Mouse (Mus musculus): ENCODE results near the gene Acbd4. TPM values are rescaled to one million over a fixed set of nuclear protein-coding genes. Genes with fewer than 3 reads are reported as not detected.

Acbd4 gene
- polyA plus RNA-seq, 1 experiment = 17.9 TPM

DNA sequence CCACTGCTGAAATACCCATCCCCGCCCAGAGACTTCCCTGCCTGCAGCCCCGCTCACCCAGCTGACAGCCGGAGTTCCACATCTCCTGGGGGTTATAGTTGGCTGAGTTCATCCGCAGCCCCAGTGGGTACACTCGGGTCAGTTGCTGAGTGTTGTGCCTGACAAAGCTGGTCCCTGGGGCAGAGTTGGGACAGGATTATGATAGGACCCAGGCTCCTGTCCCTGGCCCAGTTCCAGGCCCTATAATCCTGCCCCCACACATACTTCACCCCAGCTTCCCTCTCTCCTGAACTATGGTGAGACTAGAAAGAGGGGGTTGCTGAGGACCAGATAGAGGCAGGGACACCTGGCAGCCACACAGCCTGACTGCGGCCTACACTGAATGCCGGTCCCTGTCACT lies 27.8 kb upstream of the Acbd4 start:
- H3K36me3 ChIP-seq (ENCODE audit: control insufficient read depth, insufficient read depth, low read length) = peaks cover 7% of the 10 kb centered on the region
- WGBS = 87% methylated on average over 7 of the region's 7 CpGs
- H3K4me1 ChIP-seq (ENCODE audit: control insufficient read depth, insufficient read depth, insufficient read length) = no peaks in the 10 kb centered on the region
- DNase-seq (ENCODE audit: low read depth in 1 of 2, low spot score in 2 of 2) = no peak
- H3K27ac ChIP-seq (ENCODE audit: insufficient read depth, low read length) = no peak overlapping the region
- H3K27me3 ChIP-seq (ENCODE audit: control insufficient read depth, insufficient read depth, low read length) = no peaks in the 10 kb centered on the region
- TF ChIP-seq CTCF (IDR thresholded peaks at IDR 0.05; ENCODE audit: extremely low read depth, insufficient read depth, insufficient read length, insufficient replicate concordance) (no peak), POLR2A (IDR thresholded peaks at IDR 0.05; ENCODE audit: low read depth, low read length) (no peak)
- H3K4me3 ChIP-seq (ENCODE audit: extremely low read depth, insufficient read depth, insufficient read length) = no peak overlapping the region

DNA sequence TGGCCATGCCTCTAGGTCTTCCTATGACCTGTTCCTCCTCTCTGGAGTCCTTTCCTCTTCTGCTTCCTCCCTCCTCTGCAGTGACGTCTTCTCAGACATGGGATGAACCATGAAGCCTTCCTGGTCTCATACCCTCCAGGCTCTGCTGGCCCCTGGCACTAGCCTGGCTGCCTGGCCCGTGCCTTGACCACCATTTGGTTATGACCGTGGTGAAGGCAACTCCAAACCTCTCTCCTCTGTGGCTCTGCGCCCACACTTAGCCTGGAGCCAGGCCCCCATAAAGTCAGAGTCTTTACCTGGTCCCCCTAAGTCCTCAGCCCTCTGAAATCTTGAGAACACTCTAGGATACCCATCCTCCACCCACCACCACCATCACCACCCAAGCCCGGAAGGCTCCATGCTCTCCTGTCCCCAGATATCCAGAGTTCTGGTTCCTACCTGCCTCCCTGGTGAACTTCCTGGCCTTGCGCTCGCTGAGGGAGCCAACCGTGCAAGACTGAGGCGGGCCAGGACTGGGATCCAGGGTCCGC lies 27.3 kb upstream of the Acbd4 start:
- Histone ChIP-seq H3K27me3 (ENCODE audit: control insufficient read depth, insufficient read depth, low read length) (no peaks in the 10 kb centered on the region), H3K4me3 (ENCODE audit: extremely low read depth, insufficient read depth, insufficient read length) (no peak overlapping the region), H3K4me1 (ENCODE audit: control insufficient read depth, insufficient read depth, insufficient read length) (no peaks in the 10 kb centered on the region), H3K36me3 (ENCODE audit: control insufficient read depth, insufficient read depth, low read length) (peaks cover 2% of the 10 kb centered on the region; the same call in 1 of the 2 replicates), H3K27ac (ENCODE audit: insufficient read depth, low read length) (no peak overlapping the region)
- no peak for DNase-seq (ENCODE audit: low read depth in 1 of 2, low spot score in 2 of 2)
- WGBS = 90% methylated on average over 10 of the region's 10 CpGs
- no peak for TF ChIP-seq CTCF (IDR thresholded peaks at IDR 0.05; ENCODE audit: extremely low read depth, insufficient read depth, insufficient read length, insufficient replicate concordance)
- no peak for TF ChIP-seq POLR2A (IDR thresholded peaks at IDR 0.05; ENCODE audit: low read depth, low read length)

DNA sequence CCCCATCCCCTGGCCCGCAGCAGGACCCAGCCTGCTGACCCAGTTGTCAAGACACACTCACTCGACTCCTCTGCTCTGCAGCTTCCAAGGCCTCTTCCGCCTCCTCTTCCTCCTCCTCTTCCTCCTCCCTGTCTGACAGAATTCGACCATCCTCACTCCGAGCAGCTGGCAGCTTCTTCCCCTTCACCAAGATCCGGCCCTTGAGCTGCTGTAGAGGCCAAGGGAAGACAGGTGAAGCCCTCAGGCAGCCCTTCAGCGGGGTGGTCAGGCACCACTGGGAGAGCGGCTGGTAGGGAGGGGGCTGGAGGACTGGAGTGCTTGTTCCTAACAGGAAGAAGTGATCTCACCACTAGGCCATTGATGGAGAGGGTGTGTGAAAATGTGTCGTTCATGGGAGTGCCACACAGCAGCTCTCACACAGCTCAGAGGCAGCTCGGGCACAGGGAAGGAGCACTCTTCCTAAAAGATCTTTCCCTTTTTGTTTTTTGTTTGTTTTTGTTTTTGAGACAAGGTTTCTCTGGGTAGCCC lies 26.6 kb upstream of the Acbd4 start:
- no peaks in the 10 kb centered on the region for H3K36me3 ChIP-seq (ENCODE audit: control insufficient read depth, insufficient read depth, low read length)
- no peak overlapping the region for H3K4me3 ChIP-seq (ENCODE audit: extremely low read depth, insufficient read depth, insufficient read length)
- TF ChIP-seq POLR2A (IDR thresholded peaks at IDR 0.05; ENCODE audit: low read depth, low read length) = no peak
- no peak for TF ChIP-seq CTCF (IDR thresholded peaks at IDR 0.05; ENCODE audit: extremely low read depth, insufficient read depth, insufficient read length, insufficient replicate concordance)
- H3K27me3 ChIP-seq (ENCODE audit: control insufficient read depth, insufficient read depth, low read length) = no peaks in the 10 kb centered on the region
- H3K4me1 ChIP-seq (ENCODE audit: control insufficient read depth, insufficient read depth, insufficient read length) = no peaks in the 10 kb centered on the region
- WGBS = 60% methylated on average over 10 of the region's 10 CpGs
- no peak overlapping the region for H3K27ac ChIP-seq (ENCODE audit: insufficient read depth, low read length)
- DNase-seq (ENCODE audit: low read depth in 1 of 2, low spot score in 2 of 2) = no peak

DNA sequence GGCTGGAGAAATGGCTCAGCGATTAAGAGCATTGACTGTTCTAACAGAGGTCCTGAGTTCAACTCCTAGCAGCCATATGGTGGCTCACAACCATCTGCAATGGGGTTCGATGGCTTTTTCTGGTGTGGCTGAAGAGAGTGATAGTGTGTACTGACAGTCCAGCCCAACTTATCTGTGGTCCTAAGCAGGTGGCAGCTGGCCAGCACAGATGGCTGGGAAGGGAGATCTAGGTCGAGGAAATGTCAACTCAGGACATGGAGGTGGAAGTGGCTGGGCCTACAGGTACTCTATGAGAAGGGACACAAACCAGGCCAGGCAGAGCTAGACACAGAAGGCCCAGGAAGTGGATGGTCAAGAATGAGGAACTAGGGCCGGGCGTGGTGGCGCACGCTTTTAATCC lies 25.5 kb upstream of the Acbd4 start:
- no peak overlapping the region for H3K27ac ChIP-seq (ENCODE audit: insufficient read depth, low read length)
- no peaks in the 10 kb centered on the region; the same call in 1 of the 2 replicates for H3K27me3 ChIP-seq (ENCODE audit: control insufficient read depth, insufficient read depth, low read length)
- DNase-seq (ENCODE audit: low read depth in 1 of 2, low spot score in 2 of 2) = no peak
- peaks cover 8% of the 10 kb centered on the region for H3K4me1 ChIP-seq (ENCODE audit: control insufficient read depth, insufficient read depth, insufficient read length)
- no peak overlapping the region for H3K4me3 ChIP-seq (ENCODE audit: extremely low read depth, insufficient read depth, insufficient read length)
- TF ChIP-seq POLR2A (IDR thresholded peaks at IDR 0.05; ENCODE audit: low read depth, low read length) (no peak), CTCF (IDR thresholded peaks at IDR 0.05; ENCODE audit: extremely low read depth, insufficient read depth, insufficient read length, insufficient replicate concordance) (no peak)
- 71% methylated on average over 7 of the region's 7 CpGs for WGBS
- no peaks in the 10 kb centered on the region for H3K36me3 ChIP-seq (ENCODE audit: control insufficient read depth, insufficient read depth, low read length)

DNA sequence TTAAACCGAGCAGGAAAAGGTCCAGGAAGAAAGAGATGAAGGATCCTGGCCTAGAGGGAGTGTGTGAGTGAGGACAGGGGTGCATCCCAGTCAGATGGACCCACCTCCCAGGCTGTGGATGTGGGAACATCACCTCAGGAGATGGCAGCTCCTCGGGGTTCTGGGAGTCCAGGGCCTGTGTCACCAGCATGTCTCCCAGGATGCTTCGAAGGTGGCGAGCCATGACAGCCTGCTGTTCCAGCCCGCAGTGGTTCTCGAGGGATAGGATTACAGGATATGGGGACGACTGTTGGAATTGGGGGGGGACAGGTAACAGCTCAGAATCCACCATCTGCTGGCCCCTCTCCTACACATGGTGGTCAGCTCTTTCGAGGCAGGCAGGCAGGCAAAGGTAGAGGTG lies 24.9 kb upstream of the Acbd4 start:
- Histone ChIP-seq H3K36me3 (ENCODE audit: control insufficient read depth, insufficient read depth, low read length) (no peaks in the 10 kb centered on the region), H3K4me1 (ENCODE audit: control insufficient read depth, insufficient read depth, insufficient read length) (peaks cover 8% of the 10 kb centered on the region), H3K4me3 (ENCODE audit: extremely low read depth, insufficient read depth, insufficient read length) (no peak overlapping the region), H3K27me3 (ENCODE audit: control insufficient read depth, insufficient read depth, low read length) (no peaks in the 10 kb centered on the region; the same call in 1 of the 2 replicates), H3K27ac (ENCODE audit: insufficient read depth, low read length) (no peak overlapping the region)
- DNase-seq (ENCODE audit: low read depth in 1 of 2, low spot score in 2 of 2) = no peak
- 91% methylated on average over 8 of the region's 8 CpGs for WGBS
- TF ChIP-seq CTCF (IDR thresholded peaks at IDR 0.05; ENCODE audit: extremely low read depth, insufficient read depth, insufficient read length, insufficient replicate concordance) = no peak
- no peak for TF ChIP-seq POLR2A (IDR thresholded peaks at IDR 0.05; ENCODE audit: low read depth, low read length)

DNA sequence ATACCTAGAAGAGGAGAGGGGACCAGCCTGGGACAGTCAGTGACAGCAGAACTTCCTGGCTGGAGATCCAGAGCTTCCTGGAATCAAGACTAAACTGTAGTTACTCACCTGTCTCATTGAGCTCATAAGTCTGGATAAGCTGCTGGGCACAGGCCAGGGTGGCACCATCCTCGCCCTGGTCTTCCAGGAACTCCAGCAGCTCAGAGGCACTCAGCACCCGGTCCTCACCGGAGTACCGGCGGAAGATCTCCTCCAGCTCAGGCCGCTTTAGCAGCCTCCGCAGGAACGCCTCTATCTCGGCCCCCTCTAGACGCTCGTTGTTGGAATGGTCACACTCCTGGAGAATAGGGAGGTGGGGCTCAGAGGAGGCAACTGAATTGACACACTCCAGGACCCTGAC lies 23.4 kb upstream of the Acbd4 start:
- H3K4me3 ChIP-seq (ENCODE audit: extremely low read depth, insufficient read depth, insufficient read length) = no peak overlapping the region
- H3K27ac ChIP-seq (ENCODE audit: insufficient read depth, low read length) = no peak overlapping the region
- no peaks in the 10 kb centered on the region for H3K36me3 ChIP-seq (ENCODE audit: control insufficient read depth, insufficient read depth, low read length)
- no peak for TF ChIP-seq POLR2A (IDR thresholded peaks at IDR 0.05; ENCODE audit: low read depth, low read length)
- TF ChIP-seq CTCF (IDR thresholded peaks at IDR 0.05; ENCODE audit: extremely low read depth, insufficient read depth, insufficient read length, insufficient replicate concordance) = no peak
- WGBS = 96% methylated on average over 11 of the region's 11 CpGs
- H3K4me1 ChIP-seq (ENCODE audit: control insufficient read depth, insufficient read depth, insufficient read length) = peaks cover 8% of the 10 kb centered on the region
- DNase-seq (ENCODE audit: low read depth in 1 of 2, low spot score in 2 of 2) = no peak
- no peaks in the 10 kb centered on the region; the same call in 1 of the 2 replicates for H3K27me3 ChIP-seq (ENCODE audit: control insufficient read depth, insufficient read depth, low read length)

DNA sequence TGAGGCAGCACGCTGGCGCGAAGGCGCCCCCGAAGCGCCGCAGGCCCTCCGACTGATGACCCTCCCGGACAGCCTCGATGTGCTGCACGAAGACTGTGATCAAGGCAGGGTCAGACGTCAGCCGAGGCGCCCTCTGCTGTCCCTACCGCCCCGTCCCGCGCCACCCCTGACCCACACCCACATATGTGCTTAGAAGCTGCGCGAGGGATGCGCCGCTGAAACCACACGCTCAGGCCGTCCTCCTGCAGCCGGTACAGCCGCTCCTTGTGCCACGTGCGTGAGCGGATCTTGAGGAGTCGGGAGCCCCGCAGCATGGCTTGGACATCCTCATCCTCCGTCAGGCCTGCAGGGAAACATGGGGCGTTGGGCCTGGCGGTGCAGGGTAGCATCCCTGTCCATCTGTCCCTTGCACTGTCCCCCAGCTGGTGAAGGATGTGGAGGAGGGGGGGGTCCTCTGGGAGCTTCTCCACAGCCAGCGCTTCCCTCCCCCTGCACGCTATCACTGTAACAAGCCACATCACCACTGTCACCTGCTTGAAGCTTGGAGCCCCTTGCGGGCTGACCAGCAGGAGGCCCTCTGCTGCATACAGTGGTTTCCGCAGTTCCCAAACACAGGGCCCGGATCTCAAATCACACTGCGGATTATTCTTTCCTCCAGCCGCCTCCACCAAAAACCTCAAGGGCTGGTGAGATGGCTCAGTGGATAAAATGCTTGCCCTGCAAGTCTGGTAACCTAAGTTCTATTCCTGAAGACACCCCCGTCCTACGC lies 21.0 kb upstream of the Acbd4 start:
- Histone ChIP-seq H3K4me3 (ENCODE audit: extremely low read depth, insufficient read depth, insufficient read length) (peak overlapping the region; percentile 44; the same call in 1 of the 2 replicates), H3K36me3 (ENCODE audit: control insufficient read depth, insufficient read depth, low read length) (no peaks in the 10 kb centered on the region), H3K27ac (ENCODE audit: insufficient read depth, low read length) (no peak overlapping the region), H3K27me3 (ENCODE audit: control insufficient read depth, insufficient read depth, low read length) (no peaks in the 10 kb centered on the region; the same call in 1 of the 2 replicates), H3K4me1 (ENCODE audit: control insufficient read depth, insufficient read depth, insufficient read length) (peaks cover 8% of the 10 kb centered on the region)
- 11% methylated on average over 43 of the region's 43 CpGs for WGBS
- DNase-seq (ENCODE audit: low read depth in 1 of 2, low spot score in 2 of 2) = no peak
- TF ChIP-seq CTCF (IDR thresholded peaks at IDR 0.05; ENCODE audit: extremely low read depth, insufficient read depth, insufficient read length, insufficient replicate concordance) (peak; percentile 30; the same call in 1 of the 2 replicates), POLR2A (IDR thresholded peaks at IDR 0.05; ENCODE audit: low read depth, low read length) (no peak)

Data from spleen, adult 2 months (tissue).